Mouse (Mus musculus) testis, adult 2 months (tissue): ENCODE results near the gene Olfr156. TPM values are rescaled to one million over a fixed set of nuclear protein-coding genes. Genes with fewer than 3 reads are reported as not detected.

Experiments
- H3K27ac ChIP-seq: fragments of 200-500 bp; 2 replicates; pipeline ENCODE4 v1.5.1; 2012; ENCODE audit warnings: low read depth, low read length; ENCODE audit not compliant: control insufficient read depth, insufficient read depth
- H3K27me3 ChIP-seq: fragments of 200-500 bp; 2 replicates; pipeline ENCODE4 v1.6.1; 2012; ENCODE audit warnings: mild to moderate bottlenecking, low read length, moderate library complexity; ENCODE audit not compliant: control insufficient read depth, insufficient read depth
- H3K36me3 ChIP-seq: fragments of 200-500 bp; 2 replicates; pipeline ENCODE4 v1.6.1; 2012; ENCODE audit warnings: mild to moderate bottlenecking, low read length; ENCODE audit not compliant: control insufficient read depth, insufficient read depth
- H3K4me1 ChIP-seq: fragments of 200-500 bp; 2 replicates; pipeline ENCODE4 v1.6.1; 2012; ENCODE audit warnings: low read length; ENCODE audit not compliant: control insufficient read depth, insufficient read depth
- H3K4me3 ChIP-seq: fragments of 200-500 bp; 2 replicates; pipeline ENCODE4 v1.5.1; 2012; ENCODE audit warnings: low read depth, mild to moderate bottlenecking, low read length, moderate library complexity, mixed read lengths; ENCODE audit not compliant: control insufficient read depth
- CTCF ChIP-seq: fragments of 200-500 bp; IDR thresholded peaks from 2 replicates; pipeline ENCODE4 v1.5.1; 2012; ENCODE audit warnings: low read depth, mild to moderate bottlenecking, inconsistent platforms, low read length, moderate library complexity; ENCODE audit not compliant: control insufficient read depth, insufficient read depth, insufficient replicate concordance
- POLR2A ChIP-seq: fragments of 200-500 bp; IDR thresholded peaks from 2 replicates; pipeline ENCODE4 v1.6.1; 2012; ENCODE audit warnings: low read depth, mild to moderate bottlenecking, inconsistent platforms, low read length, moderate library complexity; ENCODE audit not compliant: control insufficient read depth
- polyA plus RNA-seq: library from polyadenylated mRNA; depleted of rRNA; stranded (reverse); fragments of >200 nt; gene quantifications from 2 replicates; pipeline ENCODE4 v1.2.3, GENCODE M21; 2012; rRNA removed

Olfr156 gene
- polyA plus RNA-seq, 1 experiment = not detected

DNA sequence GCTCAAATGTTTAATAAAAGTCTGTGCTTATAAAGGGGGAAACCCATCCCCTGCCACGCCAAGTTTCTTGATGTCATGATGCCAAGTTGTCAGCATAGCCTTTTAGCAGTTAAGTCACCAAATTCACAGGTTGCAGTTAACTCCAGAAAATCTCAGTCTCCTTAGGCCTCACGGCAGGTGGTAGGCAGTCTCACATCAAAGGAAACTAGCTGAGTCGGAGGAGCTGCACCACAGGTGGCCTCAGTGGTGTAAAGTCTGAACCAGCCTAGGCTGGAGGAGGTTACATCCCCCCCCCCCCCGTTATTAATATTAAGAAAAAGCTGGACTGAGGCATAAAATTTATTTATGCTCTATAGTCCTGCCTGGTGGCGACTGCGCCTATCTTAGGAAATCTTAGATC lies 28.4 kb downstream of the Olfr156 start:
- Histone ChIP-seq H3K4me1 (no peaks in the 10 kb centered on the region), H3K36me3 (no peaks in the 10 kb centered on the region), H3K4me3 (no peak overlapping the region), H3K27me3 (no peaks in the 10 kb centered on the region), H3K27ac (no peak overlapping the region)
- no peak for TF ChIP-seq CTCF
- no peak for TF ChIP-seq POLR2A

DNA sequence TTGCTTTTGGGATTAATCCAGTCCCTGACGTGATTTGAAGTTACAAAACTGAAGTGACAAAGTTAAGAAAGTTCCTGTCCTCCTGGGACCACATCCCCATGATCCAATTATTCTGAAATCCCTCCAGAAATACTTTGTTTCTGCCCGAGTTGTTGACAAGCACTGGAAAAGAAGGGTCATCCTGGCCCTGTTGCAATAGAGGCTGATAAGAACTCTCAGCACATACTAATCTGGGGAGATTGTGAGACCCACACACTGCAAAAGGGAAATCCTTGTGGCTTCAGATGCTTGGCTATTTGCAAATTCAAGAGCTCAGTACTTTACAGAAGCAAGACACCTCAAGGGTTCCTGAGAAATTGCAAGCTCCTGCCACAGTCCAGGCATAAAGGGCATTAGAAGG lies 51.4 kb downstream of the Olfr156 start:
- H3K27ac ChIP-seq = no peak overlapping the region
- no peaks in the 10 kb centered on the region for H3K4me1 ChIP-seq
- no peaks in the 10 kb centered on the region for H3K27me3 ChIP-seq
- no peak overlapping the region for H3K4me3 ChIP-seq
- TF ChIP-seq CTCF (no peak), POLR2A (no peak)
- H3K36me3 ChIP-seq = no peaks in the 10 kb centered on the region

DNA sequence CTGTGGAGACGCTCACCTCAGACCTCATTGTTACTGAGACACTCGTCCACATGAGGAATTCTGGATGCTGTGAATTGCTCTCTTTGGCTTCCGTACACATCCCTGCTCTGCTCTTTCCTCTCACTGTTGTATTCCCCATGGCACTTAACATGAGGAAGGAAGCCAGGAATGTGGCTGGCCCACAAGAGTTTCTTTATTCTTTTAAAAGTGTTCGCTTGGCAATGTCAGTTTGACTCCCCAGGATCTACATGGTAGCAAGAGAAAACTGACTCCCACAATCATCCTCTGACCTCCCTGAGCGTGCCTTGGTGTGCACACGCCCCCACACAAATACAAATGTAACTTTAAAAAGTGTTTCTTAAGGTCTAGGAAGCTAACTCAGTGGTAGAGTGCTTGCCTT lies 52.1 kb downstream of the Olfr156 start:
- H3K36me3 ChIP-seq = no peaks in the 10 kb centered on the region
- H3K27me3 ChIP-seq = no peaks in the 10 kb centered on the region
- no peak overlapping the region for H3K27ac ChIP-seq
- H3K4me1 ChIP-seq = no peaks in the 10 kb centered on the region
- TF ChIP-seq POLR2A (no peak), CTCF (no peak)
- no peak overlapping the region for H3K4me3 ChIP-seq

DNA sequence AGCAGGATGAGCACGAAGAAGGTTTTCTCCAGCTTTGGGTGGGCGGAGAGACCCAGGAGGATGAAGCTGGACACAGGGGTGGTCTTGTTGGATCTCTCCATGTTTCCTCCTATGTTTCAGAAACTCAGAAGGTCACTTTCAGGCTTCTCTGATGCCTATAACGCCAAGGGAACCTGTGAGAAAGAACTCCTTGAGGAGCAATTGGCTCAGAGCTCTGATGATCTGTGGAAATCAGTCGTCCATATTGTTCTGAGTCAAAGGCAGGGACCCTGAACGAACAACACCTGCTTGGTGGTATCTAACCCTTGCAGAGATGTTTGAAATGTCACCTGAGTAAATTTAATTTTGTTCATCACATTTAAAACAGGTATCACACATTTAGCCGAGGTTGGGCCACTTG lies 52.8 kb downstream of the Olfr156 start, which contains the start of gene Olfr159:
TSS of gene Olfr159 (minus strand) at position 101 of the 400 bp plus-strand sequence.
- no peak within 1 kb of the TSS for H3K4me3 ChIP-seq
- no peak for TF ChIP-seq CTCF
- TF ChIP-seq POLR2A = no peak
- H3K4me1 ChIP-seq = no peaks in the 10 kb centered on the region
- no peaks in the 10 kb centered on the region for H3K27me3 ChIP-seq
- no peaks in the 10 kb centered on the region for H3K36me3 ChIP-seq
- no peak within 1 kb of the TSS for H3K27ac ChIP-seq

Other genes starting within 250 kb of the Olfr156 start
- 36.8 and 37.6 TPM in 2 replicates for gene Rgp1, start 245.2 kb downstream of the Olfr156 start, polyA plus RNA-seq
- gene Gba2, start 245.0 kb downstream of the Olfr156 start, polyA plus RNA-seq = 61.0 and 65.0 TPM in 2 replicates
- 0.83 and 1.1 TPM in 2 replicates for gene Msmp, start 239.4 kb downstream of the Olfr156 start, polyA plus RNA-seq
- 2.6 and 4.0 TPM in 2 replicates for gene Npr2, start 192.0 kb downstream of the Olfr156 start, polyA plus RNA-seq
- 112 and 124 TPM in 2 replicates for gene Spag8, start 170.3 kb downstream of the Olfr156 start, polyA plus RNA-seq
- gene Hint2, start 167.4 kb downstream of the Olfr156 start, polyA plus RNA-seq = 11.6 and 14.3 TPM in 2 replicates
- gene Tmem8b, start 154.9 kb downstream of the Olfr156 start, polyA plus RNA-seq = 55.7 and 59.7 TPM in 2 replicates
- 182 and 185 TPM in 2 replicates for gene Fam221b, start 154.8 kb downstream of the Olfr156 start, polyA plus RNA-seq
- not detected in 2 replicates for gene Olfr70, start 123.1 kb downstream of the Olfr156 start, polyA plus RNA-seq
- not detected in 2 replicates for gene Olfr71, start 113.6 kb downstream of the Olfr156 start, polyA plus RNA-seq
- 0.62 and 0.73 TPM in 2 replicates for gene Hrct1, start 96.7 kb downstream of the Olfr156 start, polyA plus RNA-seq
- 3.0 and 4.6 TPM in 2 replicates for gene Spaar, start 93.9 kb downstream of the Olfr156 start, polyA plus RNA-seq
- gene Olfr159, start 52.9 kb downstream of the Olfr156 start, polyA plus RNA-seq = not detected in 2 replicates
- not detected in 2 replicates for gene Olfr157, start 16.3 kb upstream of the Olfr156 start, polyA plus RNA-seq
- not detected in 2 replicates for gene Olfr155, start 27.7 kb upstream of the Olfr156 start, polyA plus RNA-seq
- 7.2 and 7.4 TPM in 2 replicates for gene Reck, start 51.6 kb upstream of the Olfr156 start, polyA plus RNA-seq
- 1.6 and 1.8 TPM in 2 replicates for gene Glipr2, start 133.5 kb upstream of the Olfr156 start, polyA plus RNA-seq
- 323 and 342 TPM in 2 replicates for gene Ccin, start 159.6 kb upstream of the Olfr156 start, polyA plus RNA-seq
- gene Clta, start 180.6 kb upstream of the Olfr156 start, polyA plus RNA-seq = 23.1 and 29.0 TPM in 2 replicates